Mouse (Mus musculus) ES-CJ7 (cell line): ENCODE results near the gene Gm49661.

Experiments
- DNase-seq: peaks from one replicate; pipeline ENCODE4 v3.0.0; 2011; ENCODE audit warnings: low read depth, low spot score

Gm49661 gene

DNA sequence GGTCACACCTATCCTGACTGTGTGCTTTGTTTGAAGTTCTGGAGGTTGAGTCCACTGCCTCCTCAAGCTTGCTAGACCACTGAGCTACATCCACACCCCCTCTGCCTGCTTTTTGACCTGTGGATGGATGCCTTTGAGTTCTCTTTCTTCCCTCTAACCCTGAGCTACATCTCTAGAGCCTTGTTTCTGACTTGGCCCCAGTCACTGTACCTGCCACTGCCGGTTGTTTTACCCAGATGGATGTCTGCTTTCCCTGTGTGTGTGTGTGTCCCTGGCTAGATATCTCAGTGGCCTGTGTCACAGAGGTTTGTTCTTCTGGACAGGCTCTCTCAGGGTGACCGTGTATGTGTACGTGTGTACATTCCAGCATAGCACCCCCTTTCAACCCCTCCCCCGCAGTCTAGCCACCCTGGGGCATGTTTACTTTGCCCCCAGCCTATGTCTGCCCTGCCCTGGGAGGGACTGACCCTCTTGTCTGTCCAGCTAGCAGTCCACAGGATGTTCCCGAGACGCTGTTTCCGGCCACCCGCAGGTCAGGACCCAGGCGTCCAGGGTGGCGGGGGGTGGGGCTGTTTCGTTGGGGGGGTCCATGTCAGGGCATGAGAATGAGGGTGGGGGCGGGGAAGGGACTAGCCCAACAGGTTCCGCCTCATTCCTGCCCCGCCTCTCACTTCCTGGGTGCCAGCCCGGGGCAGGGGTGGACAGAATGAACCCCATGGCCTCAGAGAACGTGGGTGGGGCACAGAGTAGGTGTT, 15.2 kb upstream of the Gm49661 start:
- no peak for DNase-seq

DNA sequence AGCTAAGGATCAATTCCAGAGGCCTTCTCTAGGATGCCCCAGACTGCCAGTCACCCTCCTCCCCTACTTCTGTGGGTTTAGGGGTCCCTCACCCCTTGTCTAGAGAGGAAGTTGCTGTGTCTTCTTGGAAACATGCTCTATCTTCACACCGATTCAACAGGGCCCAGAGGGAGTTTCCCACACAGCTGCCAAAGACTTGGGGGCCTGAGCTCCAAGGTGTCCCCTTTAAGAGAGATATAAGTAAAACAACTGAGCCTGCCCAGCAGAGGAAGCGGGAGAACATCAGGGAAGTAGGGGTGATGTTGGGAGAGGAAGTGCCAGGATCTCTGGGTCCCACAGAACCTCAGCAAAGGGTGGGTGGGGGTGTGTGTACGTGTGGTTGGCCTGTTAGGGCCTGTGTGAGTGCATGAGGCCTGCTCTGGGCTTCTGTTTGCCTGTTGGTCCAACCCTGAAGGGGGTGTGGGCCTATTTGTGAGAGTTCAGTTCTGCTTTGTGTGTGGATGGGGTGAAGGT, 13.3 kb upstream of the Gm49661 start:
- DNase-seq = no peak

DNA sequence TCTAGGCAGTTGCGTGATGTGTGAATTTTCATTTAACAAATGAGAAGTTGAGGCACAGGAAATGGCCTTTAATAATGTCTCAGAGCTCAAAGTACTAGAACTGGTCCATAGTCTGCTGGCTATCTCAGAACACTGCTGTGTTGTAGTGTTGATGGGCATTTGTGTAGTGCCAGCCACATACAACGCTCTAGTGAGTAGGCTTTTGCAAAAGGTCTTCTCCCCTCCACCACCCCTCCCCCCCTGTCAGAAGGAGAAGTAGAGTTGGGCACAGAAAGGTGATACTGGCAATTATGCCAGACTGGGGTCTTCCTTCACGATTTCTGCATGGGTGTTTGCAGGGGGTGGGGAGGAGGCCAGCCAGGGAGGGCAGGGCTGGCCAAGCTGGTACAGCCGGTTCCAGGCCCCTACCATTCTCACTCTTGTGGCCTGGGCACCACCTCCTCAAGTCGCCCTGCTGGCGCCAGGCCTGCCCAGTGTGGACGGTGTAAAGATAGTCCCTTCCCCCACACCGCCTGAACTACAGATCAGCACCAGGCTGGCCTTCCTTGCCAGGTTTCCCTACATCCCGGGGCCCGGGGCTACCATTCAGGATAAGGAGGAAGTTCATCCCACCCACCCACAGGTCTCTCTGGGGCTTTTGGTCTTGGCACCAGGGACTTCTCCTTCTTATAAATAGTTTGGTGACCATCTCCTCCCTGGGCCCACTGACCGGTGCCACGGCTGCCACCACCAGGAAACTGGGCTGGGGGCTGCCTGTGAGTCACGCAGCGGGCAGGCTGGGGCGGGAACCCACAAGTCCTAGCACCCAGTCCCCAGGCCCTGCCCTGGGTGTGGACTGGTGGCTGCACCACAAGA, 12.6 kb upstream of the Gm49661 start:
- no peak for DNase-seq

DNA sequence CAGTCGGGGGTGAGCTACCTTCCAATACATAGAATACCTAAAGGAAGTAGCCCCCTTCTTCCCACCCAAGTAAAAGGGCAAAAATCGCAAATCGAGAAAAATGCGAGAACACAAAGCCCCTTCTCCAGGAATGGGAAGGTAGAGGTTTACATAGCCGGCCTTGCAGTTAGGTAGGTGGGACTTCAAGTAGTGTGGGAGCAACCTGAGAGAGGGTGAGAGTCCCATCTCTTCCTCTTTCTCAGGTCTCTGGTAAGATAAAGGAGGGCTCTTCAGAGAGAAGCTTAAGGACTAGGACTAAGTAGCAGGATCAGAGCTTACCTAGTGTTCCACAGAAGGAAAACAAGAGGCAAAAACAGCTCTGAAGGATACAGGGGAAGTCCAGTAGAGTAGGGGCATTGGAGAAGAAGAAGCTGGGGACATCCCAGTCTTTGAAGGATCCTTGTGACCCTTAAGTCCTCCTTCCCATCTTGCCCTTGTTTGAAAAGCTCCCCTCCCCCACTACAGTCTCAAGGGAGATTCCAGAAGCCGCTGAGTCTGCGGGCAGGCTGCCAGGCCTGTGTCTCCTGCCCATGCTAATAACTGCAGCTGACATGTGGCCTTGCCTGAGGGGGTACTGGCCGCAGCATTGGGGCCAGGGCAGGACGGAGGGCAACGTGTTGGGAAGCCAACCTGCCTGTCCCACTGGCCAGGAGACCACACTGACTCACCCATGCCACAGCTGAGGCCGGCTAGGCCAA, 11.6 kb upstream of the Gm49661 start:
- DNase-seq = no peak

DNA sequence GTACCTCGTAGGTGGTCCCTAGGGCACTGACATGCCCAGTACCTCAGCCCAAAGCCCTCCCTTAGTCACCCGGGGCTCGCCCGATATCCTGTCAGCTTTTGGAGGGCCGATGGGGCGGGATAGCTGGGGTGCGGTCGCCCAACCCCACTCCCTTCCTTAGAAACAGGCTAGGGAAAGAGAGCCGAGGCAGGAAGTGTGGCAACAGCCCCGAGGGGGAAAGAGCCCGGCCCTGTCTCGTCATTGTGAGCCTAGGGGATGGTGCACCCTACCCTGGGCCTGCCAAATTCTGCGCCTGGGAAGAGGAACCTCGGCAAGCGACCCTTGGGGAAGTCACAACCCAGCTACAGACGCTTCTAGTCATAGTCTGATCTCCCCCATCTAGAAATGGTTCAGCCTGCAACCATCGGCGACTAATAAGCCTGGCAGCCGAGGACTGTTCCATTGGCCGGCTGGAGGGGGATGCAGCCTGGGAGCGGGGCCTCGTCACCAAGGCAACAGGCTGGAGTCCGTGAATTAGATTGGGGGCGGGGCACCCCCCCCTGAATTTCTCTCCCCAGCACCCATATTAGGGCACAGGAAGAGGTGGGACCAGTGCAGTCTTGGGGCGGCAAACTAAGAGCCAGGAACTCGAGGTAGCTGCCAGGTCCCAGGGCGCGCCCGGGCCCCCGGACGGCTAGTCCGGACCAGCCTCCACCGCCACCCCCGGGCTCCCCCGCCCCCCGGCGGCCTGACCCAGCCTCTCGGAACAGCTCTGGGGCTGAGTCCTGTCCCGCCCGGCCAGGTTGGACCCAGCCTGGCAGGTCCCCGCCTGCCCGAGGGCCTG, 10.6 kb upstream of the Gm49661 start:
- peak; percentile 98 for DNase-seq

DNA sequence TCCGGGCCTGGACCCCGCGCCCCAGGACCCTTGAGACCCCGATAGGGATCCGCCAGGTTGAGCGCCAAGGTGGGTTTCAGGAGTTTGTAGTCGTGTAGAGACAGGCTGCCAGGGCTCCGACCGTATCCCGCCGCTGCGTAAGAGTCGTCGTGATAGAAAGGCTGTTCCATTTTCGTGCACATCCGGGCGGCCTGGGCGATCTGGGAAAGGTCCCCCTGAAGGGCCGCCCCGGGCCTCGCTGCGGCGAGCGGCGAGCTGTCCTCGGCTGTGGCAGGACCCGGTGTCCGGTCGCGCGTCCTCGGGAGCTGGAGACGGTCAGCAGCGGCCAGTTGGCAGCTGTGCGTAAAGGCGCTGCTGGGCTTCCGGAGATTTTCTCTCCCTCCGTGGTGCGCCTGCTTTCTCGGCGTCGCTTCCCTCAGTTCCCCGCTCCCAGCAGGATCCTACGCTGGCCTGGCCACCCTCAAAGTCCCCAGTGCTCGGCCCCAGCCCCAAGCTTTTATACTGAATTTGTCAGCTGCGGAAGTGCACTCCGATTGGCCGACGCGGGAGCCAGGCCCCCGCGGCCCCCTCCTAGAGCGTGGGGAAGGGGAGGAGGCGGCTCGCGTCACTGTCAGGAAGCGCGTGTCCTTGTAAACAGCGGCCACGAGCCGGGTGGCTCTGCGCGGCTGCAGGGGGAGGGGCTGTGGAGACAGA, 9.2 kb upstream of the Gm49661 start, which contains the start of gene Junb:
Junb (minus strand) TSS at position 471 of the 693 bp plus-strand sequence.
- peak; percentile 94 for DNase-seq

DNA sequence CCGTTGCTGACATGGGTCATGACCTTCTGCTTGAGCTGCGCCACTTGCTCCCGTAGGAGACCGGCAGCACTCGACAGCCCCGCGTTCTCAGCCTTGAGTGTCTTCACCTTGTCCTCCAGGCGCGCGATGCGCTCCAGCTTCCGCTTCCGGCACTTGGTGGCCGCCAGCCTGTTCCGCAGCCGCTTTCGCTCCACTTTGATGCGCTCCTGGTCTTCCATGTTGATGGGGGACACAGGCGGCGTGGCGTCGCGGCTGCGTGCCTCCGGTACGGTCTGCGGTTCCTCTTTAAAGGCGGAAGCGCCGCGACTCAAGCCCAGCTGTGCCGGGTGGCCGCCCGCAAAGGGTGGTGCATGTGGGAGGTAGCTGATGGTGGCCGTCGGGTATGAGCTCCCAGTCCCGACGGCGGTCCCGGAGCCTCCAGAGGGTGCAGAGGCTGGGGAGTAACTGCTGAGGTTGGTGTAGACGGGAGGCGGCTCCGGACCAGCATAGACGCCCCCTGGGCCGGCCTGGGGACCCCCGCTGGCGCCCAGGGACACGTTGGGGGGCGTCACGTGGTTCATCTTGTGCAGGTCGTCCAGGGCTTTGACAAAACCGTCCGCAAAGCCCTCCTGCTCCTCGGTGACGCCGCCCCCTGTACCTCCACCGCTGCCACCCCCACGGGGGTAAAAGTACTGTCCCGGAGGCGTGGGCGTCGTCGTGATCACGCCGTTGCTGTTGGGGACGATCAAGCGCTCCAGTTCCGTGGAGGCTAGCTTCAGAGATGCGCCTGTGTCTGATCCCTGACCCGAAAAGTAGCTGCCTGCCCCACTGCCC, 8.4 kb upstream of the Gm49661 start:
- DNase-seq = peak; percentile 77

DNA sequence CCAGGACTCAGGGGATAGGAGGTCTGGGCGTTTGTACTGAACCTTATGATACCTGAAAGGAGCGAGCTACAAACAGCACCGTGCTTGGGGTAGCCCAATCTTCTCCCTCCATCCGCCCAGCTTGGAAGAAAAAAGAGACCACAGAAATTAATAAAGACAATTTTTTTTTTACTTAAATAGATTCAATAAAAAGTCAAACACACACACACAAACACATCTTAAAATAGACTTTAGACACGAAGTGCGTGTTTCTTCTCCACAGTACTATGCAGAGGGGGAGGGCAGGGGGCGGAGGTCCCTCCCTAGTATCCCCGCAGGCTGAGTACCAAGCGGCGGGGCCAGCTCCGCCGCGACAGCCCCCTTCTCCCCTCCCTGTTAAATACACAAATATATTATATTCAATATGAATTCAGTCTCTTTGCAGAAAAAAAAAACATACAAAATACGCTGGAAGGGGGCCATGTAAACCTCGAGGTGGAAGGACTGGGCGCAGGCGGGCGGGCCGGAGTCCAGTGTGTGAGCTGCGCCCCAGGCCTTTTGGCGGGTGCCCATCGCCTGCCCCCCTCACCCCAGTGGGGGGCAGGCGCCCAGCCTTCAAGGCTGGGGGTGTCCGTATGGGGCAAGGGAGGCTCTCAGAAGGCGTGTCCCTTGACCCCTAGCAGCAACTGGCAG, 7.7 kb upstream of the Gm49661 start:
- no peak for DNase-seq

DNA sequence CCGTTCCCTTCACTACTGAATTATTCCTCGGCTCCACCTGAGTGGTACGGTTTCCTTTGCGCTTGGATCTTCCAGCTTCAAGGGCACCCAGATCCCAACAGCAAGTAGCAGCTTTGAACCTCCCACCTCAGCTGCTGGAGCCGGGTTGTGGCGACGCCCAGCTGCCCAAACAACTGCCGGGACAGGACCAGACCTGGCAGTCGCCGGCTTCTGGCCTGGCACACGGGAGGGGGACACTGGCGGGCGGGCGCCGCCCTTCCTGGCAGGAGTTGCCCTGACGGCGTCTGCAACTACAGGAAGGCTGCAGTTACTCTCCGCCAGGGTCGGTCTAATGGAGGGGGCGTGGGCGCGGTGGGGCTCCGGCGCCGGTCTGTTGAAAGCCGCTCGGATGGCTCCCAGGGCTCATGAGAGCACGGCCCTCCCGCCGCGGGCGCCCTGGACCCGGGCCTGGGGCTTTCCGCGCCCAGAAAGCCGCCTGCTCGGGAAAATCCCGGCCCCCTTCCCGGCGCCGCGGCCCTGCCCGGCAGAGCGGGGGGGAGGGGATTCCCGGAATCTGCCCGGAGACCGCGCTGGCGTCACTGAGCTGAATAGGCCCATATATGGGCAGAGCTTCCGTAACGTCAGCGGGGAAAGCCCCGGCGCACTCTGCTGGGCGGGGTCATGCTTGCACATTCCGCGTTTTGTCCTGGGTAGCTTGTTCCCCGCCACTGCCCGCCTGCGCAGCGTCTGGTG, 7.0 kb upstream of the Gm49661 start:
- DNase-seq = peak; percentile 99

DNA sequence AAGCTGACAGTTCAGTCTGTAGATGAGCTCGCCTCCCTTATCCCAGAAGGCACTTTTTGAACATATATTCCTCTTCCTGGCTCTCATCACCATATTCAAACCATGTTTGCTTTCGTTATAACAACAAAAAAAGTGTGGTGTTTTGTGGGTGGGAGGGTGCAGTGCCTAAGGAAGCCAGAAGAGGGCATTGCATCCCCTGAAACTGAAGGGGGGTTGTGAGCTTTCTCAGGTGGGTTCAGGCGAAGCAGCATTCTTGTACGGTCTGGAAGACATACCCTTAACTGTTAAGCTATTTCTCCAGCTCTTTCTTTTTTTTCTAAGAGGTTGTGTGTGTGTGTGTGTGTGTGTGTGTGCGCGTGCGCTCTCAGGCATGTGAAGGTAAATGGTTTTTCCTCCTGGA, 6.2 kb upstream of the Gm49661 start:
- DNase-seq = peak; percentile 89

DNA sequence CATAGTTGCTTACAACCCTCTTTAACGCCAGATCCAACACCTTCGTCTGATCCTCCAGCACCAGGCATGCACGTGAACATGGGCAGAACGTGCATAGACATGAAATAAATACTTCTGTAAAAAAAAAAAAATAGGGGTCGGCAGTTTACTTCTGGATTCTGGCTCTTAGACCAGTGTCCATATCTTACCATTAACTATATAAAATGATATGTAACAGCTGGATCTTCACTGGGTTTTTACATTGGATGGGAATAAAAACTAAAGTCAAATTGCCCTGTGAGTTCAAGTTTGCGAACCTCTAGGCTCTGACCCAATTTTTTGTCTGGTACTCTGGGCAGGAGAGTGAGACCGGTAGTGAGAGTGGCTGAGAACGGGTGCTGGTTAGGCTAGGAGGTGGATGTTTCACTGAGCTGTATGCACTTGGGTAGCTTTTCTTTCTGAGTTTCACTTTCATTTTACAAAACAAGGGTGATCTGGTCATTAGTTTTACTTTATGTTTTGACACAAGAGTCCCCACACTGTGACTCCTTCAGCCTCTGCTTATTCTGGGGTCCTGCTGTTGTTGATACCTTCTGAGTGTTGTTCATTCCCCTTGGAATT, 5.4 kb upstream of the Gm49661 start:
- no peak for DNase-seq

DNA sequence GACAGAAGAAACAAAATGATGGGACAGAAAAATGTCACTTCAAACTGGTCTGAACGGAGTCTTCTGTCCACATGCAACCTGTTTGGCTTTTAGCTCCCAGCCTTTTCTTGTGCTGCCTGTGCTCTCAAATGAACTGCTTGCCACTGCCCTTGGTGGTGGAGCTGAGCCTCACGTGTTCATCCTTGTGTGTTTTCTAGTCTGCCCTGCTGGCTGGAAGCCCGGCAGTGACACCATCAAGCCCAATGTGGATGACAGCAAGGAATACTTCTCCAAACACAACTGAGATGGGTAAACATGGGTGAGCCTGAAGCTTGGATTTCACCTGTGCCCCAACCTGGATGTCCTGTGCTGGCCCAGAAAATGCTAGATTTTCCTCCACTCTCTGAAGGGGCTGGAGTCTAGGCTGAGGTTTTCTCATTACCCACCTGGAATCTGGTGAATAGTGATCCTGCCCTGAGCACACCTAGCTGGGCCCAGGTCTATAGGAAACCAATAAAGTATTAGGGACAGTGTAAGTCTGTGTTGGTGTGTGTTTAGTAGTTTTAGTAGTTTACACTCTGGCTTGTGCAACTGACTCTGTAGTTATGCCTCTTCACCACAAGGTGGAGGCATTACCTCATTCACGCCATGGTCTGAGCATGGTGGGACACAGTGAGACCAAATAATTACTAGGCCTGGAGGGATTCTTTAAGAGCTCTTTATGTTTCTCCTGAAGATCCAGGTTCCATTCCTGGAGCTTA, 4.7 kb upstream of the Gm49661 start:
- peak; percentile 85 for DNase-seq

DNA sequence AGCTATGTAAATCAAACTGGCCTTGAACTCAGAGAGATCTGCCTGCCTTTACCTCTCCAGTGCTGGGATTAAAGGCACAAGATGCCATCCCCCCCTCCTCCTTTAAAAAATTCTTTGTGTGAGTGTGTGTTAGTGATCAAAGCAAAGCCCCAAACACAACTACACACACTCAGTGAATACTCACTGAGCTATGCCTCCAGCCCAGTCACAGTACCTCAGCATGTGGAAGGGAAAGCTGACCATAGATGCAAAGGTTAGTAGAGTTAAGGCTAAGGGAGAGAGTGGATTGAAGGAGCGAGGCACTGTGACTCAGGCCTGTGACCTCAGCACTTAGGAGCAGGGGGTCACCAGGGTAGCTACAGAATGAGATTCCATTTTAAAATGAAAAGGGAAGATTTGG, 3.8 kb upstream of the Gm49661 start:
- DNase-seq = no peak

DNA sequence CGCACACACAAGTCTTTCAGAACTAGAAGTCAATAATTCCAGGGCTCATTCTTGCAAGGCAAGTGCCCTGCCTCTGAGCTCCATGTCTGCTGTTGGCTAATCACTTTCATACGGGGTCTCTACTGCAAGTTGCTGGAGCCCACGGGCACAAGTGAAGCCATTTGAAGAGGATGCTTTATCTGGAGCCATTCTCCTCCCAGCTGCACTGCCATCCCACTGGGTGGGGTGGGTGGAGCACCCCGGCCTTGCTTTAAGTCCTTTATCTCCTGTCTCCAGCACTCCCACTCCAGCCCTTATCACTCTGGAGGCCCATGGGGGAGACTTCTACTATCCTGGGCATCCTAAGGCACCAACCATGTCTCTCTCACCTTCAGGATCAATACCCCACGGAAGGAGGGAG, 1.7 kb upstream of the Gm49661 start:
- DNase-seq = no peak

DNA sequence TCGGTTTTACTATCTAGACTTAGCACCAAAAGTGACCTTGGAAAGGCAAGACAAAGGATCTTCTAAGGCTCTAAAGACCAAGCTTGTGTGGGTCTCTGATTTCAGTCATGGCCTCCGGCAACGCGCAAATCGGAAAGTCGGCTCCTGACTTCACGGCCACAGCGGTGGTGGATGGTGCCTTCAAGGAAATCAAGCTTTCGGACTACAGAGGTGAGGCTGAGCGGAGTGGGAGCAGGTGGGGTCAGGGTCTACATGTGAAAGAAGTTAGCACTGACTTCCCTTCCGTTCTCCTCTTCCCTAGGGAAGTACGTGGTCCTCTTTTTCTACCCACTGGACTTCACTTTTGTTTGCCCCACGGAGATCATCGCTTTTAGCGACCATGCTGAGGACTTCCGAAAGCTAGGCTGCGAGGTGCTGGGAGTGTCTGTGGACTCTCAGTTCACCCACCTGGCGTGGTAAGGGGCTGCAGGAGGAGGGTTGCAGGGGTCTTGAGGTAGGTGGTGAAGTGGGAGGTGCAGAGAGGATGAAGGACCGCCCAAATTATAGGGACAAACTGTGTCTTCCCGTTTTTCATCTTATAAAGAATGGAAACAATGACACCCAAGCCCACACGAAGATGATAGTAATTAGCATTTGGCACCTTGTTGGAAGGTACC, 1.0 kb upstream of the Gm49661 start:
- DNase-seq = peak; percentile 51

DNA sequence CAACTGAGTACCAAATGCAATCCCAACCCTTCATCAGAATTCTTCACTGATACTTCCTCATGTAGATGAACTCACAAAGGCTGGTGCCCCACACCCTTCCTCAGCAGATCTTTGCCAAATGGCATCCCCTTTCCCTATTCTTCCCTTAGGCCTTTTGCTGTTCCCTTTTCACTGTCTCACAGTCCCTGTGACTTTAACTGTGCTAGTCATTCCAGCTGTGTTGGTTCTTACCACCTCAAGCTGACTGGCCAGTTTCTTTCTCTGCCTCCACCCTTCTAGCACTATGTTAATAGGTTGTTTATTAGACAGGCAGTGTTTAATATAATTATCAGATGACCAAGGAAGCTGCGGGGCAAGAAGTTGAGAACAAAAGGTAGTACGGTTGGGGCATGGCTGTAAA, 583 bp downstream of the Gm49661 start:
- no peak for DNase-seq
